Mouse (Mus musculus) intestine, embryonic 15.5 days (tissue): ENCODE measurements around the gene Ep300. TPM values are rescaled to one million over a fixed set of nuclear protein-coding genes. Genes with fewer than 3 reads are reported as not detected.
"Not testable (repeated sequence)": the region's sequence is repeated elsewhere in the genome, so short reads cannot be mapped to it uniquely, and the experiment has no call there.

ENCODE experiments used
- ATAC-seq: fragments of 200-750 bp; cut with Nextera tagmentation; 2 replicates; pipeline ENCODE4 v1.8.0; 2017; ENCODE audit warnings: moderate TSS enrichment, moderate library complexity
- H3K27ac ChIP-seq: fragments of 300-500 bp; sonication (generic); 2 replicates; pipeline ENCODE4 v1.5.1; 2015; ENCODE audit warnings: mild to moderate bottlenecking, inconsistent platforms
- H3K27me3 ChIP-seq: fragments of 300-500 bp; sonication (generic); replicated peaks from 2 replicates; pipeline ENCODE4 v1.6.1; 2015; ENCODE audit warnings: inconsistent platforms
- H3K36me3 ChIP-seq: fragments of 300-500 bp; sonication (generic); 2 replicates; pipeline ENCODE4 v1.6.1; 2015; ENCODE audit warnings: inconsistent platforms
- H3K4me1 ChIP-seq: fragments of 300-500 bp; sonication (generic); replicated peaks from 2 replicates; pipeline ENCODE4 v1.6.1; 2015; ENCODE audit warnings: inconsistent platforms
- H3K4me2 ChIP-seq: fragments of 300-500 bp; sonication (generic); replicated peaks from 2 replicates; pipeline ENCODE4 v1.6.1; 2015; ENCODE audit warnings: mild to moderate bottlenecking, inconsistent platforms
- H3K4me3 ChIP-seq: fragments of 300-500 bp; sonication (generic); replicated peaks from 2 replicates; pipeline ENCODE4 v1.5.1; 2015; ENCODE audit warnings: inconsistent platforms
- H3K9ac ChIP-seq: fragments of 300-500 bp; sonication (generic); 2 replicates; pipeline ENCODE4 v1.6.1; 2015; ENCODE audit warnings: inconsistent platforms
- H3K9me3 ChIP-seq: fragments of 300-500 bp; sonication (generic); 2 replicates; pipeline ENCODE4 v1.6.1; 2016; ENCODE audit warnings: inconsistent platforms
- WGBS: fragments of 180-500 bp; shearing (Covaris S2); methylation state at CpG from one replicate; pipeline ENCODE4 v1.1.7; 2015; 5-methylcytosine and 5-hydroxymethylcytosine counted together
- polyA plus RNA-seq: library from polyadenylated mRNA; unstranded; fragments of >200 nt; fragmentation: Nextera tagmentation; extraction: Ambion mirVana; gene quantifications from 2 replicates; pipeline ENCODE4 v1.2.1, GENCODE M21; 2015

The Ep300 gene
- polyA plus RNA-seq, 1 experiment from 2014 or later, result 15.0 TPM

DNA sequence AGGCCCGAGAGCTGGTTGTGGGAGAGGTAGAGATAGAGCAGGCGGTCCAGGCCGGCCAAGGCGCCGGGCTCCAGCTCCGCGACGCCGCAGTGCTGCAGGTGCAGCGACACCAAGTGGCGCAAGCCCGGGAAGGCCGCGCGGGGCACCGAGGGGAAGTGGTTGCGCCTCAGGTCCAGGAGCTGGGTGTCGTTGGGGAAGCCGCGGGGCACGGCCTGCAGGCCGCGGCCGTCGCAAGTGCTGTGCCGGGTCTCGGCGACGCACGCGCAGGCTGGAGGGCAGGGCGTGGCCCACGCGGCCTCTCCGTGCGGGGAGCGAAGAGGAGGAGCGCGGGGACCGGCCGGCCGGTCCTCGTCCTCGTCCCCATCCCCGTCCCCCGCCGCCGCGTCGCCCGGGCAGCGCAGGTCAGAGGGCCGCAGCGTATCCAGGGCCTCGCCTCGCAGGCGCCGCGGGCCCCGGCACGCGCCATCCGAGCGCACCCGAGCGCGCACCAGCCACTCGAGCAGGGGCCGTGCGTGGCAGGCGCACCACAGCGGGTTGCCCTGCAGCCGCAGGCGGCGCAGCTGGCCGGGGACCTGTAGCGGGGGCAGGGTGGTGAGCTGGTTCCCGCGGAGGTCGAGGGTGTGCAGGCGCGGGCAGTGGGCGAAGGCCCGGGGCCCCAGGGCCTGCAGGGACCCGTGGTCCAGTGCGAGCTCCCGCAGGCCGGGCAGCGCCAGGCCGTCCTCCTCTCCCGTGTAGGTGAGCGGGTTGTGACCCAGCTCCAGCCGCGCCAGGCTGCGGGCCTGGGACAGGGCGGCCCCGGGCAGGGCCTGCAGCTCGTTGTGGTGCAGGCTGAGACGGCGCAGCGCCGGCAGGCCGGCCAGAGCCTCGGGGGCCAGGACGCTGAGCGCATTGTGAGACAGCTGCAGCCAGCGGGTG lies 109.1 kb downstream of the Ep300 start:
- Histone ChIP-seq H3K36me3 (no peaks in the 10 kb centered on the region), H3K9ac (peak overlapping the region; percentile 58), H3K4me2 (peak overlapping the region; percentile 99), H3K9me3 (no peaks in the 10 kb centered on the region), H3K27me3 (peaks cover 38% of the 10 kb centered on the region), H3K4me3 (peak overlapping the region; percentile 59), H3K27ac (no peak overlapping the region), H3K4me1 (peaks cover 14% of the 10 kb centered on the region)
- ATAC-seq, result peak; percentile 85
- WGBS, result under 1% methylated on average over 93 of the region's 107 CpGs

DNA sequence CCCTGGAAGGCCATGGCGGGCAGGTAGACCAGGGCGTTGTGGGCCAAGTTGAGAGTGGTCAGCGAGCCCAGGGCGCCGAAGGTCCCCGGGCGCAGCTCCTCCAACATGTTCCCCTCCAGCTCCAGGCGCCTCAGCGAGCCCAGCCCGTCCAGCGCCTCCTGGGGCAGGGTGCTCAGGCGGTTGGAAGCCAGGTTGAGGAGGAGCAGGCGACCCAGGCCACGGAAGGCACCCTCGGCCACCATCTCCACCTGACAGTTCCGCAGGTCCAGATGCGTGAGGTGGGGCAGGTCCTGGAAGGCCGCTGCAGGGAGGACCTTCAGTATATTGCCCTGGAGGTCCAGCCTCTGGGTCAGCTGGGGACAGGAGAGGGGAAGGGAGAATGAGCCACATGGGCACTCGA lies 109.7 kb downstream of the Ep300 start:
- ATAC-seq, result no peak
- H3K4me2 ChIP-seq, result peak overlapping the region; percentile 99
- H3K9ac ChIP-seq, result peak overlapping the region; percentile 58
- WGBS, result 27% methylated on average over 17 of the region's 19 CpGs
- H3K9me3 ChIP-seq, result no peaks in the 10 kb centered on the region
- H3K27me3 ChIP-seq, result peaks cover 38% of the 10 kb centered on the region
- no peak overlapping the region for H3K27ac ChIP-seq
- no peaks in the 10 kb centered on the region for H3K36me3 ChIP-seq
- H3K4me3 ChIP-seq, result peak overlapping the region; percentile 59
- peaks cover 14% of the 10 kb centered on the region for H3K4me1 ChIP-seq

DNA sequence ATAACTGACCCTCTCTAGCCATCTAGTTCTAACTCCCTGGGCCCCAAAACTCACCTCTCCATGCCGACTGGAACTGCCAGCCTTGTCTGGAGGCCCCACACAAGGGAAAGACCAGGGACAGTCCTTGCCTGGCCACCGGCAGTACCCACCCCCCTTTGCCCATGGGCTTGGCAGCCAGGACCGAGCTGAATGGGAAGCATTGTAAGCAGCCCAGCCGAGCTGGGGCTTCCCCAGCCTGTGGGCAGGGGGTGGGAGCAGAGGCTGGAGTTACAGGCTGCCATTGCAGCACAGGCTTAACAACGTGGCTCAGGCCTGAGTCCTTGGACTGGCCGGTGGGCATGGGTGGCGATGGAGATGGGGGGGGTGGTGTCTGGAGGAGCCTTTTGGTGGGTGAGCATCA lies 112.0 kb downstream of the Ep300 start, which contains the start of gene Chadl:
TSS of gene Chadl (minus strand) at position 113 of the 400 bp plus-strand sequence.
- WGBS, result 53% methylated on average over 7 of the region's 7 CpGs
- no peak within 1 kb of the TSS for H3K4me3 ChIP-seq
- no peak within 1 kb of the TSS for H3K4me2 ChIP-seq
- no peak for ATAC-seq
- peaks cover 35% of the 10 kb centered on the region for H3K27me3 ChIP-seq
- H3K36me3 ChIP-seq, result no peaks in the 10 kb centered on the region
- H3K9ac ChIP-seq, result no peak within 1 kb of the TSS
- peaks cover 14% of the 10 kb centered on the region for H3K4me1 ChIP-seq
- no peaks in the 10 kb centered on the region for H3K9me3 ChIP-seq
- no peak within 1 kb of the TSS for H3K27ac ChIP-seq

DNA sequence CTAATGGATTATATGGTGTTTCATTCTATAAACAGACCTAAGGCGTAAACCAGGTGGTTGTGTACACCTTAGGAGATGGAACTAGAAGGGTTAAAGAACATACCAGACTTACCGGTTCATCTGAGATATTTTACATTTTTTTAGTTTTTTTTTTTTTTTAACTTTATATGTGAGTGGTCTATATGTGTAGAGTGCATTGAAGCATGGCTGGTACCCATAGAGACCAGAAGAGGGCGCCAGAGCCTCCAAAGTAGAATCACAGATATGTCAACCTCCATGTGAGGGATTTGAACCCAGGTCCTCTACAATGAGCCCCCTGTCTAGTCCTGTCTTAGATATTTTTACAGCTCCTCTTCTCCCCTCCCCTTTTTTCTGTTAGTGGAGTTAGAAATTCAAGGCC lies 112.7 kb downstream of the Ep300 start:
- H3K4me2 ChIP-seq, result no peak overlapping the region
- H3K27me3 ChIP-seq, result peaks cover 28% of the 10 kb centered on the region
- no peaks in the 10 kb centered on the region for H3K9me3 ChIP-seq
- H3K9ac ChIP-seq, result no peak overlapping the region
- ATAC-seq, result no peak
- WGBS, result 45% methylated on average over 3 of the region's 3 CpGs
- H3K4me1 ChIP-seq, result peaks cover 14% of the 10 kb centered on the region
- H3K27ac ChIP-seq, result no peak overlapping the region
- no peaks in the 10 kb centered on the region for H3K36me3 ChIP-seq
- no peak overlapping the region for H3K4me3 ChIP-seq

DNA sequence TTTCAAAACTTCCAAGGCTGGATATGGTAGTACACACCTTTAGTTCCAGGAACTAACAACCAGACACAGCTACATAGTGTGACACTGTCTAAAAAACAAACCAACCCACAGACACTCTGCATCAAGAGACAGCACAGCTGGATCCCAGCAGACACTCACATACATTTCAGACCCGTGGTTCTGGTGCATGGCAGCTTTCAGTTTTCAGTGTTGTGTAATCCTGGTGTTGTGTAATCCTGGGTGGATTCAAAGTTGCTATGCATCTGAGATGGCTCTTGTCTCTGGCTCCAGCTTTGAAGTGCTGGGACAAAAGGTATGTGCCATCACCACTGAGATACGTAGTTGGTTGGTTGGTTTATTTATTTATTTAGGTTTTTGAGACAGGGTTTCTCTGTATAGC lies 113.4 kb downstream of the Ep300 start:
- H3K36me3 ChIP-seq, result no peaks in the 10 kb centered on the region
- H3K27me3 ChIP-seq, result peaks cover 21% of the 10 kb centered on the region
- ATAC-seq, result no peak
- no peak overlapping the region for H3K4me3 ChIP-seq
- H3K27ac ChIP-seq, result no peak overlapping the region
- H3K4me2 ChIP-seq, result no peak overlapping the region
- WGBS, result 64% methylated on average over 2 of the region's 2 CpGs
- H3K9me3 ChIP-seq, result no peaks in the 10 kb centered on the region
- no peak overlapping the region for H3K9ac ChIP-seq
- H3K4me1 ChIP-seq, result peaks cover 11% of the 10 kb centered on the region

DNA sequence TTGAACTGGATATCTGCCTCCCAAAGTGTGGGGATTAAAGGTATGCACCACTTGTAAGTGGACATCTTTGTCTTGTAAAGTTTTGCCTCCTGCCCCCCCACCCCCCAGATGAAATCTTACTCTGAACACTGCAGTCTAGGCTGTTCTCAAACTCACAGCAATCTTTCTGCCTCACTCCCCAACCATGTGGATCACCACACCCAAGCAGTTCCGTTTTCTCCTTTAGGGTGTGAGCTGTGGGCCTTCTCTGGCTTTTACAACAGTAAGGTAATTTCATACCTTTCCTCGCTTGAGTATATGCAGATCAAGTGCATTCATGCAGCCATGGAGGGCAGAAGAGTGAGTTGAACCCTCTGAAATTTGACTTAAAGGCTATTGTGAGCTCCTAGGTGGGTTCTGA lies 115.0 kb downstream of the Ep300 start:
- Histone ChIP-seq H3K4me3 (no peak overlapping the region), H3K27me3 (peaks cover 8% of the 10 kb centered on the region; the same call in 1 of the 2 replicates), H3K9ac (no peak overlapping the region), H3K4me1 (no peaks in the 10 kb centered on the region), H3K27ac (no peak overlapping the region), H3K36me3 (peaks cover 11% of the 10 kb centered on the region; the same call in 1 of the 2 replicates), H3K4me2 (no peak overlapping the region), H3K9me3 (no peaks in the 10 kb centered on the region)
- ATAC-seq, result no peak
- 52% methylated on average over 2 of the region's 2 CpGs for WGBS

DNA sequence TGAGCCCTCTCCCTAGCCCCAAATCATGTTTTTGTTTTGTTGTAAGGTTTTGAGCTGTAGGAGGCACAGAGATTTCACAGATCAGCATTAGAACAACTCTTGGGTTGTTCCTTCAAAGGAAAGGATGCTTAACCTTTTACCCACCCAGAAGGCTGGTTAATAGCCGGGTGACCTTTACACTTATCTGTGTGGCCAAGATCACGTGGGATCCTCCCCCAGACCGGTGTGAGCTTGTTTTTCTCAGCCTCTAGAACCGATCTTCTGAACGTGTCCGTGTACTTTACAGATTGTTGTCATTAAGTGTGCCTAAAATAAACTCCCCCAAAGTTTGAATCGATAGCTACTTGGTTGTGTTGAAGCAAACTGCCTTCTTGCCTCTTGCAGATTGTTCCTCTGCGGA lies 115.5 kb downstream of the Ep300 start:
- Histone ChIP-seq H3K9ac (no peak overlapping the region), H3K36me3 (peaks cover 16% of the 10 kb centered on the region), H3K27ac (no peak overlapping the region), H3K27me3 (0 out of 2 replicates have a peak, but pooled peaks cover 7% of the 10 kb centered on the region), H3K4me3 (no peak overlapping the region), H3K4me2 (no peak overlapping the region), H3K4me1 (no peaks in the 10 kb centered on the region), H3K9me3 (no peaks in the 10 kb centered on the region)
- 51% methylated on average over 8 of the region's 8 CpGs for WGBS
- no peak for ATAC-seq

DNA sequence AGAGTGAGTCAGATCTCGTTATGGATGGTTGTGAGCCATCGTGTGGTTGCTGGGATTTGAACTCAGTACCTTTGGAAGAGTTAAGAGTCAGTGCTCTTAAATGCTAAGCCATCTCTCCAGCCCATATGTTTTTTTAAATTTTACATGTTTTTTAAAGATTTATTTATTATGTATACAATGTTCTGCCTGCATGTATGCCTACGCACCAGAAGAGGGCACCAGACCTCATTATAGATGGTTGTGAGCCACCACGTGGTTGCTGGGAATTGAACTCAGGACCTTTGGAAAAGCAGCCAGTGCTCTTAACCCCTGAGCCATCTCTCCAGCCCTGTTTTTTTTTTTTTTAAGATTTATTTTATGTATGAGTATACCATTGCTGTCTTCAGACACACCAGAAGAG lies 116.2 kb downstream of the Ep300 start:
- WGBS, result 83% methylated on average over 4 of the region's 4 CpGs
- H3K4me1 ChIP-seq, H3K9me3 ChIP-seq, ATAC-seq, H3K27ac ChIP-seq, H3K9ac ChIP-seq, H3K4me2 ChIP-seq, H3K4me3 ChIP-seq, H3K27me3 ChIP-seq: not testable (repeated sequence)
- H3K36me3 ChIP-seq, result peaks cover 23% of the 10 kb centered on the region

Other genes with a start within 250 kb of the Ep300 start
- gene Slc25a17, start 224.5 kb upstream of the Ep300 start, polyA plus RNA-seq, result 69.5 and 71.8 TPM in 2 replicates
- 145 and 170 TPM in 2 replicates for gene St13, start 185.3 kb upstream of the Ep300 start, polyA plus RNA-seq
- 7.5 and 8.3 TPM in 2 replicates for gene Xpnpep3, start 185.2 kb upstream of the Ep300 start, polyA plus RNA-seq
- gene Dnajb7, start 177.1 kb upstream of the Ep300 start, polyA plus RNA-seq, result 1.6 and 1.8 TPM in 2 replicates
- 459 and 464 TPM in 2 replicates for gene Rbx1, start 119.1 kb upstream of the Ep300 start, polyA plus RNA-seq
- gene L3mbtl2, start 78.5 kb downstream of the Ep300 start, polyA plus RNA-seq, result 21.5 and 22.2 TPM in 2 replicates
- gene Chadl, start 111.9 kb downstream of the Ep300 start, polyA plus RNA-seq, result 2.8 and 2.9 TPM in 2 replicates
- gene Zc3h7b, start 159.7 kb downstream of the Ep300 start, polyA plus RNA-seq, result 16.8 and 17.2 TPM in 2 replicates
- 95.0 and 102 TPM in 2 replicates for gene Rangap1, start 160.2 kb downstream of the Ep300 start, polyA plus RNA-seq
- gene Tef, start 217.1 kb downstream of the Ep300 start, polyA plus RNA-seq, result 15.9 and 17.7 TPM in 2 replicates